Mouse (Mus musculus) small intestine, adult 2 months (tissue): ENCODE results near the gene Utrn.

Source experiments
- CTCF ChIP-seq: fragments of 200-500 bp; IDR thresholded peaks from 2 replicates; pipeline ENCODE4 v1.5.1; 2012; ENCODE audit warnings: low read depth, mild to moderate bottlenecking, control low read depth, inconsistent platforms, low read length, moderate library complexity, mixed read lengths; ENCODE audit not compliant: insufficient replicate concordance, insufficient read length; ENCODE audit errors: extremely low read depth
- POLR2A ChIP-seq: fragments of 200-500 bp; IDR thresholded peaks from 2 replicates; pipeline ENCODE4 v1.6.1; 2012; ENCODE audit warnings: low read depth, mild to moderate bottlenecking, control low read depth, inconsistent platforms, low read length, moderate library complexity

- TF ChIP-seq POLR2A, result no peak
- no peak for TF ChIP-seq CTCF
These were observed 16.0 kb downstream of the Utrn start for GRCm38 (mm10) chr10:12853196-12853620.
